Mouse (Mus musculus) T-helper 1 cell (primary cell): ENCODE measurements around the gene Rarb.

Experiments
- in situ Hi-C: fragments of 300-600 bp; cut with MboI, MseI; formaldehyde crosslinking; loops from one replicate; pipeline ENCODE4 v1.15.1; 2025; ENCODE audit warnings: high pct_unique_total_duplicates

The Rarb gene

DNA sequence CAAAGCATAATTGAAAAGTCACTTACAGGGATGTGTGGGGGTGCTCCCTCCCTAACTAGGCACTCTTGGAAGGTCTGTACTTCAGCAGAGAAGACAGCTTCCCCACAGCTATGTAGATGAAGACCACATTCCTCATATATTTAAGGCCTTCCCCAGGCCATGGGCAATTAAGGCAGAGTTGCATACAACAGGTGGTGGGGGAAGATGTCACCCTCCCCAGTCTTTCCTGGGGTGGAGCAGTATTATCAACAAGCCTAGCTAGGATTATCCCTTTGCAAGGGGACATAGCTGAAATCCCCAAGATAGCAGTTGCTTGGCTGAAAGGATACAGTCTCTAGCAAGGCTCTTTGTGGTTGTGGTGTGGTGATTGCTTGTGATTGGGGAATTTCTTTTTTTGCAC is 240.9 kb downstream of the Rarb start:
- in situ Hi-C loops, result no loop called here

GRCm38 (mm10) chr14:16577049-16577448 is 241.9 kb downstream of the Rarb start:
- in situ Hi-C loops, result no loop called here

DNA sequence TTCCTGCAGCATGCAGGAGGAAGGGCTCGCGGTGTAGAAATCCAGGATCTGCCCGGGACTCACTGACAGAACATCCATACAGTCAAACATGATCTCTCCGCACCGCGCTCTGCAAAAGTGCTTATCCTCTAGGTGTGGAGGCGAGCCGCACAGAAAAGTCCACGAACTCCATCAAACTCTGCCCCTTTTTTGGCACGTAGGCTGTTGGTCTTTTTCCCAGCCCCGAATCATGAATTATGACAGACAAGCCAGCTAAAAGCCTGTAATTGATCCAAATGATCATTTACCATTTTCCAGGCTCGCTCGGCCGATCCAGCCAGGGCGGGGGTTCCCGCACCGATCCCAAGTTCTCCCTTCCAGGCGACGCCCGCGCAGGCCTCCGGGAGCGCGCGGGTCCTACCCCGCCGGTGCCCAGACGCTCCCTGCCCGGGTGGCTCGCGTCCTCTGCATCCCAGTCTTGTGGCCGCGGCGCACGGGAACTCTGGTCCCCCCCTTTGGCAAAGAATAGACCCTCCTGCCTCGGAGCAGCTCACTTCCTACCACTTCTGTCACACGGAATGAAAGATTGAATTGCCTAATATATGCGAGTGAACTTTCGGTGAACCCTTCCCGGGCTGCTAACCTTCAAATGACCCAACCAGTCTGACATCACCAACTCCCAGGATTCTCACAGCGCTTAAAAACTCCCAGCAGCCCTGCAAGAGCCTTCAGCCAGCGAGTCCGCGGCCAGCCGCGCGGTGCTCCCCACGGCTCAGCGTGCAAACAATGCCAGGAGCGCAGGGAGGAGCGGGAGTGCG is 243.8 kb downstream of the Rarb start:
- in situ Hi-C loops, result no loop called here

DNA sequence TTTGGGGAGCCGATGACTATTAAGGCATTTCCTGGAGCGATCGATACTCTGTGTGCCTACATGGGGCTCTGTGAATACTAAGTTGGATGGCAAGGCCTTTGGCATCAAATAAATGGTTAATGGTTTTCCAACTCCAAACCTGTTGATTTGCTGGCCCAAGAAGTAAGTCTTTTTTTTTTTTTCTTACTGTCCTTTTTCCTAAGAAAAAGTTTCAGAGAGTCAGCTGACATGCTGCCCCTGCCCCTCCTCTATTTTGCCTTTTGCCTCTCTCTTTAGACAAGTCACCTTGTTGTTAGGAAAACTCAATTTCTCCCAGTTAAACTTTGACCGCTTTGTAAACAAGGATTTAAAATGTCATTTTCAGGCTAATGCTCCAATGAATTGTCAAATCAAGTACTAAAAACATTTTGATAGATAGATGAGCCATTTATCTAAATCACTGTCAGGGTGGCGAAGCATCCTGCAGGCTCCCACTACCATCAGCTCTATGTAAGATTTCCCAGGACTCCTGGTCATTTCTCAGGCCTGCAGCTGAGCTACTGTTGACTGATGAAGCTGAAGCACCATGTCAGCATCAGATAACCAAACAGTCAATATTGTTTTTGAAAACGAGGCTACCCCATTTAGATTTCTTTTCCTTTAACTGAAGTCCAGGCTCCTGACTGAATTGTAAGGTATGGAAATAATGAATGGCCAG is 245.3 kb downstream of the Rarb start:
- in situ Hi-C loops, result no loop called here

DNA sequence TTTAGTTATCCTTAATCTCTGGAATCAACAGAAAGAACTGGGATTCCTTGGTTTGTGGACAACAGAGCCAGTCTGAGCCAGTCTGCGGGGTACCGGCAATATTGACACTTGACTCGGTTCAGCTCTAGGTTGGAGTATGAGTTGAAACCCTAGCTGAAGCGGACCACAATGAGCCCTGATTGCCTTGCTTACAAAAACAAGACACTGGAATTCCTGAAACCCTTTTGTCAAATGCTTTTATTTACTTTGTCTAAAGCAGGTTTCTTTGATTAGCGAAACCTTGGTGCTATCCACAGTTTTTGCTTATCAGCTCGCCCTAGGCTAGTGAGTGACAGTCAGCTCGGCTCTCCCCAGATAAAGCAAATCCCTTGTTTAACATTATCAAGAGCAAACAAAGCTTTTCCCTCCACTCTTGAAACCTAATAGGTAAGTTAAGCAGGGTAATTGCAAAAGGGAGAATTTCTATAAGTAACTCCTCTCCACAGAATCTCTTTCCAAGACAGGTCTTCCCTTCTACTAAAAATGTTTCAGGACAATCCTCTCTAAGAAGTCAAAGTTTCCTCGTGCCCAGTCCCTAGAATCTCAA is 246.1 kb downstream of the Rarb start:
- in situ Hi-C loops, result no loop called here

GRCm38 (mm10) chr14:16569506-16570001 is 249.4 kb downstream of the Rarb start:
- in situ Hi-C loops, result no loop called here

GRCm38 (mm10) chr14:16566920-16567319 is 252.0 kb downstream of the Rarb start:
- in situ Hi-C loops, result no loop called here

- in situ Hi-C loops, result no loop called here
Observed at GRCm38 (mm10) chr14:16563912-16564311, 255.0 kb downstream of the Rarb start.

DNA sequence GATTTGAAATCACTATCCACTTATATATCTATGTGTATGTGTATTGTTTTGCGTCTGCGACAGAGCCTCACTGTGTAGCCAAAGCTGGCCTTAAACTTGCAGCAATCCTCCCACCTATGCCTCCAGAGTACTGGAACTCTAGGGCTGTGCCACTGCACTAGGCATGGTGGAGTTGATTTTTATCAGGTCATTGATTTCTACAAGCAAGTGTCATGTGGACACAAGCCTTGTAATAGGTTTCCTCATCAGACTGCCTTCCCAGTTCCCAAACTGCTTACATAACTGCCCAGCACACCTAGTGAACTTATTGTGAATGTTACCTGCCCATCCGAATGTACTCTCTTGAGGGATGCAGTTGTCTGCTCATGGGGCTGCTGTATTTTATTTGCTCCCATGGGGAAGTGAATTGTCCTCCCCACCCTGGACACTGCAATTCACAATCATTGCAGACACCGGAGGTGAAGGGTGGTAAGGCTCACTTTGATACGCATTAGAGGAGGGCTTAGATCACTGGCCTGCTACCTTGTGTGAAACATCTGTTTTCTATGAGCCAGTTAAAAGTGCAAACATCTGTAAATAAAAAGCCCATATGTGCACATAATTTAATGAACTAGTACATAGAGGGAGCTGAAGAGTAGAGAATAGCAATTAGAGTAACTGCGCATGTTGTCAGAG is 257.3 kb downstream of the Rarb start:
- in situ Hi-C loops, result no loop called here

- in situ Hi-C loops, result no loop called here
Observed at GRCm38 (mm10) chr14:16559294-16560217, 259.4 kb downstream of the Rarb start.

- in situ Hi-C loops, result no loop called here
Observed at GRCm38 (mm10) chr14:16558033-16558432, 260.9 kb downstream of the Rarb start.

GRCm38 (mm10) chr14:16554643-16555459 is 264.1 kb downstream of the Rarb start:
- in situ Hi-C loops, result no loop called here

- in situ Hi-C loops, result no loop called here
Observed at GRCm38 (mm10) chr14:16554319-16554642, 264.7 kb downstream of the Rarb start.

DNA sequence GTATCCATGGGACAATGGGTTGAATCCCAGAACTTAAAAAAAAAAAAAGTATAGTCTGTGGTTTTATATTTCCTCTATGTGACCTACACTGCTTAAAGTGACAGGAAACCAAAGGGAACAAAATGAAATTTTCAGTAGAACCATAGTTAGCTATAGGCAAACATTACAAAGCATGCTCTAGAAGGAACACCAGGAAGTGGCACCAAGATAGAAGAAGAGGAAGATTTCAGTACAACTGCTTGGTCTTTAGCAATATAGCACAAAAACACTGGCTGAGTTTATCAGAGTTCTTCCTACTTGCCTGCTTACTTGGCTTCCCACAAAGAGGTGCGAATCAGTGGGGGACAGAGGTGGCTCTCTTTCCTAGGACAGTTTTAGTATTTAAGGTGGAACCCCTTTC is 266.7 kb downstream of the Rarb start:
- in situ Hi-C loops, result no loop called here

GRCm38 (mm10) chr14:16551843-16552242 is 267.1 kb downstream of the Rarb start:
- in situ Hi-C loops, result no loop called here

DNA sequence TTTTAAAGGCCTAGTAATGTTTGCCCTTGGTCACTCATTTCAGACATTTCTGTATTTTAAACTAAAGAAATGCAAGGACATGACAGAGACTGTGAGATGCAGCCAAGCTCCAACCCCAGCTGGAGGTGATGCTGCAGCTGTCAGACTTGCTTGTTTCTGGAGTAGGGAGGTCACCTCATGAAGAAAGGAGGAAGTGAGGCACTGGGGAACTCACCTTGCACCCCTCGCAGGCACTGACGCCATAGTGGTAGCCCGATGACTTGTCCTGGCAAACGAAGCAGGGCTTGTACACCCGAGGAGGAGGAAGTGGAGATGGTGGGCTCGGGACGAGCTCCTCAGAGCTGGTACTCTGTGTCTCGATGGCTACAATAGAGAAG is 270.8 kb downstream of the Rarb start:
- in situ Hi-C loops, result no loop called here

DNA sequence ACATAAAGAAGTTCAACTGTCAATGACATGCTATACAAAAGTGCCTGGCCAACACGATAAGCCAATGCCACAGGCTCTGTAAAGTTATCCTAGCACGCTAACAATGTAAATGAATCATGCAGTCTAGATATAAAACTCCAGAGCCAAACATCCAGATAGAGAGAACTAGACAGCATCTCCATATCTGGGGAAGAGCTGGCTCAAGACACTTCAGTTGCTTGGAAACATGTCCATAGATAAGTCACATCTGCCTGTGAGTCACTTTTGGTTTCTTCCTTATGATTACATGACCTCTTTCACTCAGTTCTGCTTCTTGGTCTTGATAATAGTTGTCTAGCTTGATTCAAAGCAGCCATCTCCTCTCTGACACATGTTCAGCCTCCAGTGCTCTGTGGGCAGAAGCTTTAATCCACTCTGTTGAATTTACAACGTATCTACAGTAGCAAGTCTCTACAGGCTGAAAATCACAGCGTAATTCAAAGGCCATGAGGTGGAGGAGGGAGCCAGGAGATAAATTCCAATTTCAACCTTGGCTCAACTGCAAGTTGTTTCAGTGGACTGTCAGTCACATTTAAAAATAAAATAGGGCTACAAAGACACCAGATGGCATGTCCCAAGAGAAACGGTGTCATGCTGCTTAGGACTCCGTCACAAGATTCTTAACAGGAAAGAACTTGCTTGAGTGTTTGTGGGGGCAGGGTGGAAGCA is 271.3 kb downstream of the Rarb start:
- in situ Hi-C loops, result no loop called here

DNA sequence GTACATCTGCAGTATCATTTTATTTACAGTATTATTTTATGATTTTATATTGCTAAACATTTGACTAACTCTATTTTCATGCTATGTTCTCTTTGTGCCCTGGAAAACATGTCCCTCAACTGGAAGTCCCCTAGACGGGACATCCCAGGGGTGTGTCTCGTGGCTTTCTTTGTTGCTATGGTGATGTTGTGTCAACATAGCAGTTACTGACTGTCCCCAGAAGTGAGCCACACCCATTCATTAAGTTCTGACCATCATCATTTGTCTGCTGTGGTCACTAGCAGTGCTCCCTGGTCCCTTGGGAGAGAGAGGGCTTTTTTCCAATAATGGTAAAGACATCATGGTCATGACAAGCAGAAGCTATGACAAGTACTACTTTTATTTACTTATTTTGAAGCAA is 274.0 kb downstream of the Rarb start:
- in situ Hi-C loops, result no loop called here

- in situ Hi-C loops, result no loop called here
Observed at GRCm38 (mm10) chr14:16541641-16542040, 277.3 kb downstream of the Rarb start.

DNA sequence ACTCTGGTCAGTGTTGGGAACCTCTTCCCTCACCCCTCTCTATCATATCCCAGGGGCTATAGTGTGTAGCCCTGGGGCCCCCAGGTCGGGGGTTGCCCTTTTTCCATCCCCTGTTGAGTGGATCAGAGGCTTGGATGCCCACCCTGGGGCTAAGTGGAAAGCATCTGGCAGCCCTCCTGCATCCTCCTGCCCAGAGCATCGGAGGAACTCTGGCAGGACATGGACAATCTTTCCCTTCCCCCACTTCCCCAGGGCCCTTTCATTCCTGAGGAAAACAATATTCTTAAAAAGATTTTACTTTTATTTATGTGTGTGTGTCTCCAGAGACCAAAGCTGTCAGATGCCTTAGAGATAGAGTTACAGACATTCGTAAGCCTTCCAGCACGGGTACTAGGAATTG is 281.5 kb downstream of the Rarb start:
- in situ Hi-C loops, result no loop called here
